Mouse (Mus musculus) T-helper 1 cell (primary cell): ENCODE results near the gene Zfp622.
"Not testable (repeated sequence)": the region's sequence is repeated elsewhere in the genome, so short reads cannot be mapped to it uniquely, and the experiment has no call there.

Experiments
- in situ Hi-C: fragments of 300-600 bp; cut with MboI, MseI; formaldehyde crosslinking; loops from one replicate; pipeline ENCODE4 v1.15.1; 2025; ENCODE audit warnings: high pct_unique_total_duplicates

Gene Zfp622

GRCm38 (mm10) chr15:25966220-25966774 is 17.9 kb upstream of the Zfp622 start:
- in situ Hi-C loops, result no loop called here

- in situ Hi-C loops, result no loop called here
These were observed 12.6 kb upstream of the Zfp622 start for GRCm38 (mm10) chr15:25971596-25971995.

GRCm38 (mm10) chr15:25972758-25973157 is 11.4 kb upstream of the Zfp622 start:
- in situ Hi-C loops, result no loop called here

GRCm38 (mm10) chr15:25974352-25974751 is 9.8 kb upstream of the Zfp622 start:
- in situ Hi-C loops, result no loop called here

- in situ Hi-C loops, result loop anchor here (5.0 kb wide), 1 partner anchor 34 kb away; no protein-coding TSS in a partner anchor
These were observed 8.4 kb upstream of the Zfp622 start for GRCm38 (mm10) chr15:25975810-25976209.

GRCm38 (mm10) chr15:25983614-25984013 is 552 bp upstream of the Zfp622 start:
- in situ Hi-C loops, result not testable (repeated sequence)

- in situ Hi-C loops, result no loop called here
These were observed 747 bp downstream of the Zfp622 start for GRCm38 (mm10) chr15:25984734-25985492.

- in situ Hi-C loops, result no loop called here
These were observed 9.0 kb downstream of the Zfp622 start for GRCm38 (mm10) chr15:25992992-25993727.

- in situ Hi-C loops, result no loop called here
These were observed 11.4 kb downstream of the Zfp622 start for GRCm38 (mm10) chr15:25995521-25995920.

- in situ Hi-C loops, result not testable (repeated sequence)
These were observed 15.4 kb downstream of the Zfp622 start for GRCm38 (mm10) chr15:25999545-25999944.

GRCm38 (mm10) chr15:26008621-26009020 is 24.5 kb downstream of the Zfp622 start:
- in situ Hi-C loops, result no loop called here

GRCm38 (mm10) chr15:26012891-26013290 is 28.7 kb downstream of the Zfp622 start:
- in situ Hi-C loops, result no loop called here

GRCm38 (mm10) chr15:26015979-26016665 is 32.0 kb downstream of the Zfp622 start:
- in situ Hi-C loops, result no loop called here

GRCm38 (mm10) chr15:26021721-26022120 is 37.6 kb downstream of the Zfp622 start:
- in situ Hi-C loops, result no loop called here

- in situ Hi-C loops, result no loop called here
These were observed 38.5 kb downstream of the Zfp622 start for GRCm38 (mm10) chr15:26022636-26023035.

GRCm38 (mm10) chr15:26031692-26032091 is 47.5 kb downstream of the Zfp622 start:
- in situ Hi-C loops, result loop anchor here (10.0 kb wide), 1 partner anchor 293 kb away; no protein-coding TSS in a partner anchor

GRCm38 (mm10) chr15:26040567-26040966 is 56.4 kb downstream of the Zfp622 start:
- in situ Hi-C loops, result no loop called here

GRCm38 (mm10) chr15:26041196-26041947 is 57.2 kb downstream of the Zfp622 start:
- in situ Hi-C loops, result no loop called here
